Mouse (Mus musculus) cerebellum, postnatal 25 days (tissue): ENCODE data around the gene Grm4.

Experiments
- DNase-seq, 2 experiments: peaks; one replicate each; pipeline ENCODE4 v3.0.0; 2021; ENCODE audit warnings: mixed read lengths in 2 of 2

Grm4 gene

GRCm38 (mm10) chr17:27488173-27488823 is 32.9 kb downstream of the Grm4 start:
- peak; percentile 66 to 74 for DNase-seq

- DNase-seq, result peak; percentile 60 to 64
Measured at GRCm38 (mm10) chr17:27485940-27486339, 35.3 kb downstream of the Grm4 start.

GRCm38 (mm10) chr17:27483571-27483970 is 37.6 kb downstream of the Grm4 start:
- DNase-seq, result peak; percentile 82

- DNase-seq, result peak; percentile 77 to 81
Measured at GRCm38 (mm10) chr17:27480143-27481103, 40.8 kb downstream of the Grm4 start.

- no peak for DNase-seq
Measured at GRCm38 (mm10) chr17:27475650-27476049, 45.6 kb downstream of the Grm4 start.

GRCm38 (mm10) chr17:27466620-27467019 is 54.6 kb downstream of the Grm4 start:
- no peak for DNase-seq

- no peak for DNase-seq
Measured at GRCm38 (mm10) chr17:27465924-27466323, 55.3 kb downstream of the Grm4 start.

GRCm38 (mm10) chr17:27464327-27464962 is 56.8 kb downstream of the Grm4 start:
- DNase-seq, result no peak

- peak; percentile 70 to 73 for DNase-seq
Measured at GRCm38 (mm10) chr17:27459979-27460378, 61.2 kb downstream of the Grm4 start.

- DNase-seq, result peak; percentile 70 to 76
Measured at GRCm38 (mm10) chr17:27459241-27459640, 62.0 kb downstream of the Grm4 start.

- peak in 1 of 2 experiments; percentile 59 for DNase-seq
Measured at GRCm38 (mm10) chr17:27457863-27458494, 63.2 kb downstream of the Grm4 start.

- peak; percentile 56 to 60 for DNase-seq
Measured at GRCm38 (mm10) chr17:27457038-27457577, 64.1 kb downstream of the Grm4 start.

GRCm38 (mm10) chr17:27456364-27456763 is 64.8 kb downstream of the Grm4 start:
- DNase-seq, result peak; percentile 96 to 97

- DNase-seq, result peak in 1 of 2 experiments; percentile 61
Measured at GRCm38 (mm10) chr17:27455012-27455784, 66.0 kb downstream of the Grm4 start.

- peak; percentile 67 to 71 for DNase-seq
Measured at GRCm38 (mm10) chr17:27454396-27454795, 66.8 kb downstream of the Grm4 start.

GRCm38 (mm10) chr17:27453045-27453444 is 68.2 kb downstream of the Grm4 start:
- DNase-seq, result peak in 1 of 2 experiments; percentile 60

GRCm38 (mm10) chr17:27451787-27452186 is 69.4 kb downstream of the Grm4 start:
- peak; percentile 71 to 79 for DNase-seq

GRCm38 (mm10) chr17:27451216-27451615 is 70.0 kb downstream of the Grm4 start:
- DNase-seq, result peak; percentile 62 to 68

- peak; percentile 69 to 76 for DNase-seq
Measured at GRCm38 (mm10) chr17:27449757-27450330, 71.4 kb downstream of the Grm4 start.

- peak; percentile 81 to 86 for DNase-seq
Measured at GRCm38 (mm10) chr17:27448749-27449148, 72.5 kb downstream of the Grm4 start.
